Mouse (Mus musculus) inflammation-experienced regulatory T-cells, adult 6 months (primary cell): ENCODE results near the gene Lmx1b. TPM values are rescaled to one million over a fixed set of nuclear protein-coding genes. Genes with fewer than 3 reads are reported as not detected.

ENCODE experiments used
- ATAC-seq: one replicate; pipeline ENCODE4 v1.8.0; 2017
- polyA plus RNA-seq, 3 experiments: library from polyadenylated mRNA; unstranded; fragments of 100-300 nt; shearing (Covaris generic); gene quantifications; one replicate each; pipeline ENCODE4 v1.2.1; 2017

The Lmx1b gene
- polyA plus RNA-seq, 3 experiments from 2014 or later, result not detected

- ATAC-seq, result peak; percentile 42
Measured at GRCm38 (mm10) chr2:33542696-33543428, 97.4 kb downstream of the Lmx1b start.

GRCm38 (mm10) chr2:33525274-33526055 lies 114.8 kb downstream of the Lmx1b start:
- ATAC-seq, result no peak

GRCm38 (mm10) chr2:33515856-33516255 lies 124.5 kb downstream of the Lmx1b start:
- no peak for ATAC-seq

GRCm38 (mm10) chr2:33515431-33515830 lies 124.9 kb downstream of the Lmx1b start:
- no peak for ATAC-seq

Other genes starting within 250 kb of the Lmx1b start
- 1 to 10 TPM in 1 of 3 experiments, under 1 TPM in 2; 0.72 to 1.0 (median 0.95) TPM for gene Zbtb34, start 209.2 kb downstream of the Lmx1b start, polyA plus RNA-seq
- gene Zbtb43, start 172.0 kb downstream of the Lmx1b start, polyA plus RNA-seq, result 10 to 100 TPM; 14.6 to 23.4 (median 15.2) TPM
- 1 to 10 TPM in 2 of 3 experiments, under 1 TPM in 1; 0.80 to 2.0 (median 1.9) TPM for gene Mvb12b, start 247.4 kb upstream of the Lmx1b start, polyA plus RNA-seq